ENCODE assay signal across 12 mouse cellular contexts in the genomic region with DNA sequence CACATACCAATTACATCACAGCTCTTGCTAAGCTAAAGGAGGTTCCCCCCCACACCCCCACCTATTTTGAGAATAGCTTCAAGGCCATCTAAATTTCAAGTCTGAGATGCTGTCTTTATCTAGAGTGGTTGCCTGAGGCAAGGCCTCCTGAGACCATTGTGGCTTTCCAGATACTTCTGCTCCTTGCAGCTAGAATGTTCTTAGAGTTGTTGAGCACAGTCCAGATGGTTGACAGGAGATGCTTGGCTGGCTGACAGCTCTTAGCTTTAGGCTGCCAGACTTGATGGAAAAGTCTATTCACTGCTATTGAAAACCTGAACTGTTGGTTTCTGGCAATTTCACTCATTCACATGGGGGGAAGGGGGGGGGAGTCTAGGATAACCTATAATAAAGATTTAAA. TPM values are rescaled to one million over a fixed set of nuclear protein-coding genes. Genes with fewer than 3 reads are reported as not detected.
DNase-seq lines count a peak whose midpoint lies in the region; ATAC-seq and TF ChIP-seq lines count a peak whose summit lies in the region.
"Had no signal": no experiment of that assay in that cellular context is flagged by ENCODE, and none has a peak within 500 bp of the region (broad histone marks: within the 10 kb centered on the region; RNA-seq: fewer than 3 reads in every experiment).

No protein-coding gene starts in this region.

- no peak overlapping the region for H3K4me3 ChIP-seq in lung, embryonic 14.5 days (ENCODE audit: low read depth, low read length)
- H3K4me3 ChIP-seq in lung, adult 2 months (replicated peaks; ENCODE audit: extremely low read depth, low read depth, low read length) = no peak overlapping the region
- H3K4me3 ChIP-seq in intestine, embryonic 15.5 days (replicated peaks) = no peak overlapping the region
- H3K4me3 ChIP-seq: midbrain, embryonic 12.5 days had no signal

- H3K9me3 ChIP-seq in lung, embryonic 14.5 days (ENCODE audit: low read depth, low read length) = no peaks in the 10 kb centered on the region
- H3K9me3 ChIP-seq in intestine, embryonic 15.5 days = no peaks in the 10 kb centered on the region

- H3K27me3 ChIP-seq in lung, embryonic 14.5 days (ENCODE audit: insufficient read depth, low read length) = no peaks in the 10 kb centered on the region
- no peaks in the 10 kb centered on the region for H3K27me3 ChIP-seq in intestine, embryonic 15.5 days (replicated peaks)
- H3K27me3 ChIP-seq: midbrain, embryonic 12.5 days had no signal

- peak; percentile 34 for DNase-seq in cerebellum, adult 9-10 months
- DNase-seq in lung, embryonic 14.5 days = peak; percentile 27
- no peak for DNase-seq in lung, adult 2 months
- peak; percentile 50 to 83 for DNase-seq in layer of hippocampus, adult 18-20 months (ENCODE audit: low spot score in 2 of 2)
- peak; percentile 73 to 80 for DNase-seq in right cerebral cortex, postnatal 10 days (ENCODE audit: low spot score in 2 of 2)
- DNase-seq in spleen, postnatal 14 days (ENCODE audit: low spot score in 2 of 2) = no peak
- DNase-seq: retina, postnatal 1 day had no signal

- ATAC-seq in cerebellum, adult (ENCODE audit: insufficient number of reproducible peaks, low FRiP score, low TSS enrichment) = no peak
- ATAC-seq in lung, embryonic 14.5 days (ENCODE audit: insufficient read depth) = no peak
- no peak for ATAC-seq in intestine, embryonic 15.5 days

- no peak overlapping the region for H3K9ac ChIP-seq in lung, embryonic 14.5 days
- no peak overlapping the region for H3K9ac ChIP-seq in intestine, embryonic 15.5 days
- H3K9ac ChIP-seq: midbrain, embryonic 12.5 days had no signal

- no peak overlapping the region for H3K27ac ChIP-seq in lung, embryonic 14.5 days (ENCODE audit: low read depth)
- no peak overlapping the region for H3K27ac ChIP-seq in intestine, embryonic 15.5 days
- H3K27ac ChIP-seq: midbrain, embryonic 12.5 days had no signal

- no peak for TF ChIP-seq CTCF in lung, embryonic 14.5 days (IDR thresholded peaks at IDR 0.05; ENCODE audit: low read depth)
- no peak for TF ChIP-seq CTCF in lung, adult 2 months (IDR thresholded peaks at IDR 0.05; ENCODE audit: insufficient read depth, low read length)

- no peaks in the 10 kb centered on the region for H3K4me1 ChIP-seq in lung, embryonic 14.5 days (ENCODE audit: insufficient read depth)
- H3K4me1 ChIP-seq in lung, adult 2 months (ENCODE audit: control insufficient read depth, insufficient read depth, low read length) = no peaks in the 10 kb centered on the region
- H3K4me1 ChIP-seq in intestine, embryonic 15.5 days (replicated peaks) = no peaks in the 10 kb centered on the region
- H3K4me1 ChIP-seq: midbrain, embryonic 12.5 days had no signal

- peaks cover 27% of the 10 kb centered on the region for H3K36me3 ChIP-seq in lung, embryonic 14.5 days (ENCODE audit: insufficient read depth)
- peaks cover 22% of the 10 kb centered on the region; the same call in 1 of the 2 replicates for H3K36me3 ChIP-seq in intestine, embryonic 15.5 days

- H3K4me2 ChIP-seq in lung, embryonic 14.5 days = no peak overlapping the region
- no peak overlapping the region for H3K4me2 ChIP-seq in intestine, embryonic 15.5 days (replicated peaks)
- H3K4me2 ChIP-seq: midbrain, embryonic 12.5 days had no signal

- TF ChIP-seq POLR2A in lung, adult 2 months (IDR thresholded peaks at IDR 0.05; ENCODE audit: borderline replicate concordance, extremely low read depth, low read depth, low read length) = no peak

RNA-seq across cellular contexts. Expression of a gene that starts 2.3 kb away (rescaled TPM):
- polyA plus RNA-seq in lung, embryonic 14.5 days (2014; fragmentation: Nextera tagmentation; extraction: Ambion mirVana) = 0.75 and 0.78 TPM in 2 replicates
- not detected in 2 replicates for polyA plus RNA-seq in lung, adult 2 months (2012; rRNA removed)
- not detected for total RNA-seq in layer of hippocampus, adult 18-20 months (2021)
- 0.29 TPM in 1 of 2 replicates, not detected in the other for polyA plus RNA-seq in intestine, embryonic 15.5 days (2015; fragmentation: Nextera tagmentation; extraction: Ambion mirVana)
- polyA plus RNA-seq: gonadal fat pad, adult 2 months; large intestine, adult 2 months had no signal

RNA-seq across cellular contexts. Expression of a gene that starts 19.6 kb away (rescaled TPM):
- 70.9 and 71.0 TPM in 2 replicates for polyA plus RNA-seq in lung, embryonic 14.5 days (2014; fragmentation: Nextera tagmentation; extraction: Ambion mirVana)
- 23.1 and 36.9 TPM in 2 replicates for polyA plus RNA-seq in lung, adult 2 months (2012; rRNA removed)
- total RNA-seq in layer of hippocampus, adult 18-20 months (2021) = 100 to 1,000 TPM; 152 to 156 TPM
- polyA plus RNA-seq in intestine, embryonic 15.5 days (2015; fragmentation: Nextera tagmentation; extraction: Ambion mirVana) = 46.6 and 48.3 TPM in 2 replicates

RNA-seq across cellular contexts. Expression of a gene that starts 39.3 kb away (rescaled TPM):
- polyA plus RNA-seq in lung, embryonic 14.5 days (2014; fragmentation: Nextera tagmentation; extraction: Ambion mirVana) = 2.5 and 3.0 TPM in 2 replicates
- 2.3 and 4.0 TPM in 2 replicates for polyA plus RNA-seq in lung, adult 2 months (2012; rRNA removed)
- total RNA-seq in layer of hippocampus, adult 18-20 months (2021) = 1 to 10 TPM; 4.1 to 4.7 TPM
- polyA plus RNA-seq in intestine, embryonic 15.5 days (2015; fragmentation: Nextera tagmentation; extraction: Ambion mirVana) = 2.8 and 3.4 TPM in 2 replicates

RNA-seq across cellular contexts. Expression of a gene that starts 40.8 kb away (rescaled TPM):
- 5.7 and 6.6 TPM in 2 replicates for polyA plus RNA-seq in lung, embryonic 14.5 days (2014; fragmentation: Nextera tagmentation; extraction: Ambion mirVana)
- polyA plus RNA-seq in lung, adult 2 months (2012; rRNA removed) = 2.8 and 3.9 TPM in 2 replicates
- 10 to 100 TPM; 20.2 to 22.0 TPM for total RNA-seq in layer of hippocampus, adult 18-20 months (2021)
- polyA plus RNA-seq in intestine, embryonic 15.5 days (2015; fragmentation: Nextera tagmentation; extraction: Ambion mirVana) = 5.1 and 5.7 TPM in 2 replicates

Comparison
In these comparisons a context has a peak if more than half of its experiments do, and no peak if none do; other contexts are left out.
1. DNase-seq: peak in cerebellum, adult 9-10 months (single experiment), lung, embryonic 14.5 days (single experiment), layer of hippocampus, adult 18-20 months (2 of 2) and right cerebral cortex, postnatal 10 days (2 of 2); none in lung, adult 2 months (single experiment) and spleen, postnatal 14 days (0 of 2).